Mouse (Mus musculus) urinary bladder, postnatal 10 days (tissue): Measurements from ENCODE around the gene Trak1.
"Not testable (repeated sequence)": the region's sequence is repeated elsewhere in the genome, so short reads cannot be mapped to it uniquely, and the experiment has no call there.

Source experiments
- DNase-seq: peaks from one replicate; pipeline ENCODE4 v3.0.0; 2022; ENCODE audit warnings: low spot score

Gene Trak1

GRCm38 (mm10) chr9:121433745-121434528 is 136.6 kb downstream of the Trak1 start:
- no peak for DNase-seq

- no peak for DNase-seq
Measured at GRCm38 (mm10) chr9:121435332-121435956, 138.1 kb downstream of the Trak1 start.

GRCm38 (mm10) chr9:121436501-121436900 is 139.2 kb downstream of the Trak1 start:
- DNase-seq: no peak

- no peak for DNase-seq
Measured at GRCm38 (mm10) chr9:121442145-121442544, 144.8 kb downstream of the Trak1 start.

GRCm38 (mm10) chr9:121443696-121444366 is 146.5 kb downstream of the Trak1 start:
- no peak for DNase-seq

- no peak for DNase-seq
Measured at GRCm38 (mm10) chr9:121444367-121444707, 147.0 kb downstream of the Trak1 start.

GRCm38 (mm10) chr9:121445364-121445763 is 148.1 kb downstream of the Trak1 start:
- DNase-seq: no peak

GRCm38 (mm10) chr9:121446431-121446831 is 149.1 kb downstream of the Trak1 start:
- DNase-seq: no peak

- not testable (repeated sequence) for DNase-seq
Measured at GRCm38 (mm10) chr9:121452342-121452942, 155.1 kb downstream of the Trak1 start.

- DNase-seq: no peak
Measured at GRCm38 (mm10) chr9:121454891-121455290, 157.6 kb downstream of the Trak1 start.

- no peak for DNase-seq
Measured at GRCm38 (mm10) chr9:121456739-121457515, 159.6 kb downstream of the Trak1 start.

- no peak for DNase-seq
Measured at GRCm38 (mm10) chr9:121458466-121458865, 161.2 kb downstream of the Trak1 start.

GRCm38 (mm10) chr9:121459950-121460349 is 162.6 kb downstream of the Trak1 start:
- DNase-seq: no peak

- DNase-seq: no peak
Measured at GRCm38 (mm10) chr9:121460527-121460926, 163.2 kb downstream of the Trak1 start.

- no peak for DNase-seq
Measured at GRCm38 (mm10) chr9:121467460-121467859, 170.2 kb downstream of the Trak1 start.

GRCm38 (mm10) chr9:121469711-121470110 is 172.4 kb downstream of the Trak1 start:
- no peak for DNase-seq

- no peak for DNase-seq
Measured at GRCm38 (mm10) chr9:121474771-121475170, 177.5 kb downstream of the Trak1 start.

GRCm38 (mm10) chr9:121475488-121476452 is 178.5 kb downstream of the Trak1 start:
- no peak for DNase-seq

- no peak for DNase-seq
Measured at GRCm38 (mm10) chr9:121477305-121477911, 180.1 kb downstream of the Trak1 start.

- DNase-seq: no peak
Measured at GRCm38 (mm10) chr9:121479453-121479852, 182.2 kb downstream of the Trak1 start.
